Mouse (Mus musculus) CH12.LX (cell line): Measurements from ENCODE around the gene Gm45716. TPM values are rescaled to one million over a fixed set of nuclear protein-coding genes. Genes with fewer than 3 reads are reported as not detected.

ENCODE experiments used
- DNase-seq: peaks from one replicate; pipeline ENCODE4 v3.0.0-alpha.2; 2013; ENCODE audit errors: extremely low read depth
- H3K27ac ChIP-seq: 2 replicates; pipeline ENCODE4 v1.5.1; 2012; ENCODE audit warnings: low read depth, mild to moderate bottlenecking, control low read depth, moderate library complexity; ENCODE audit not compliant: insufficient read depth
- H3K27me3 ChIP-seq: replicated peaks from 2 replicates; pipeline ENCODE3; 2012; ENCODE audit warnings: inconsistent platforms
- H3K36me3 ChIP-seq, 2 experiments: replicated peaks in 1 of 2; 2 replicates each; pipeline versions ENCODE3 to v1.6.1; 2012; ENCODE audit warnings: inconsistent platforms in 1 of 2, low read length in 1 of 2, mild to moderate bottlenecking in 1 of 2, mixed read lengths in 1 of 2, moderate library complexity in 1 of 2; ENCODE audit not compliant: control insufficient read depth in 1 of 2, insufficient read depth in 1 of 2
- H3K4me1 ChIP-seq, 2 experiments: 2 replicates each; pipeline ENCODE4 v1.6.1; 2012; ENCODE audit warnings: inconsistent platforms in 1 of 2, moderate library complexity in 1 of 2; ENCODE audit not compliant: insufficient read depth in 2 of 2, control insufficient read depth in 1 of 2
- H3K4me2 ChIP-seq: 2 replicates; pipeline ENCODE4 v1.6.1; 2012; ENCODE audit warnings: low read depth, mild to moderate bottlenecking, control low read depth; ENCODE audit not compliant: poor library complexity, insufficient read depth, severe bottlenecking
- H3K4me3 ChIP-seq, 3 experiments: fragments of 150-350 bp in 1 of 3; sonication (generic) in 1 of 3; replicated peaks in 1 of 3; 2 replicates each; pipeline versions ENCODE3 to v1.5.1; 2011 to 2012; ENCODE audit warnings: low read depth in 2 of 3, low read length in 2 of 3, mild to moderate bottlenecking in 2 of 3, moderate library complexity in 2 of 3, control low read depth in 1 of 3, improper control_type of control experiment in 1 of 3, inconsistent platforms in 1 of 3, mixed read lengths in 1 of 3; ENCODE audit not compliant: poor library complexity in 1 of 3
- H3K79me2 ChIP-seq: replicated peaks from 2 replicates; pipeline ENCODE4 v1.6.1; 2012; ENCODE audit warnings: mild to moderate bottlenecking, moderate library complexity; ENCODE audit not compliant: control insufficient read depth, poor library complexity, insufficient read depth, severe bottlenecking; ENCODE audit errors: extremely low read depth
- H3K9ac ChIP-seq: 2 replicates; pipeline ENCODE4 v1.6.1; 2012; ENCODE audit warnings: low read depth, mild to moderate bottlenecking, control low read depth, moderate library complexity; ENCODE audit not compliant: insufficient read depth
- H3K9me3 ChIP-seq: replicated peaks from 2 replicates; pipeline ENCODE3; 2012; ENCODE audit warnings: low read length, inconsistent platforms, mixed read lengths
- BHLHE40 ChIP-seq: IDR thresholded peaks from 2 replicates; pipeline ENCODE4 v1.6.1; 2011; ENCODE audit warnings: mild to moderate bottlenecking, low read depth, low read length, improper control_type of control experiment
- CHD1 ChIP-seq: IDR thresholded peaks from 2 replicates; pipeline ENCODE4 v1.6.1; 2012; ENCODE audit warnings: low read depth, low read length, improper control_type of control experiment, inconsistent platforms
- CTCF ChIP-seq, 2 experiments: IDR thresholded peaks in 1 of 2; conservative IDR thresholded peaks in 1 of 2; 2 replicates each; pipeline ENCODE4 v1.5.1; 2011 to 2012; ENCODE audit warnings: low read depth in 2 of 2, low read length in 2 of 2, improper control_type of control experiment in 1 of 2, inconsistent platforms in 1 of 2, mild to moderate bottlenecking in 1 of 2, moderate library complexity in 1 of 2
- ETS1 ChIP-seq: conservative IDR thresholded peaks from 2 replicates; pipeline ENCODE4 v1.6.1; 2012; ENCODE audit warnings: low read depth, mild to moderate bottlenecking, inconsistent platforms, low read length, improper control_type of control experiment, moderate library complexity
- GABPA ChIP-seq: IDR thresholded peaks from 2 replicates; pipeline ENCODE4 v1.6.1; 2012; ENCODE audit warnings: low read depth, low read length, improper control_type of control experiment, inconsistent platforms; ENCODE audit not compliant: insufficient replicate concordance
- JUN ChIP-seq: IDR thresholded peaks from 2 replicates; pipeline ENCODE4 v1.6.1; 2011; ENCODE audit warnings: low read depth, mild to moderate bottlenecking, low read length, improper control_type of control experiment, moderate library complexity; ENCODE audit not compliant: insufficient read depth
- KAT2A ChIP-seq: IDR thresholded peaks from 2 replicates; pipeline ENCODE4 v1.6.1; 2012; ENCODE audit warnings: low read length, improper control_type of control experiment, inconsistent platforms; ENCODE audit not compliant: insufficient replicate concordance
- MAFK ChIP-seq: IDR thresholded peaks from 2 replicates; pipeline ENCODE4 v1.6.1; 2011; ENCODE audit warnings: low read length, improper control_type of control experiment; ENCODE audit not compliant: insufficient replicate concordance
- MAX ChIP-seq: IDR thresholded peaks from 2 replicates; pipeline ENCODE4 v1.6.1; 2011; ENCODE audit warnings: low read length, improper control_type of control experiment
- MXI1 ChIP-seq: IDR thresholded peaks from 2 replicates; pipeline ENCODE4 v1.6.1; 2011; ENCODE audit warnings: mild to moderate bottlenecking, low read depth, low read length, improper control_type of control experiment
- MYC ChIP-seq: IDR thresholded peaks from 2 replicates; pipeline ENCODE4 v1.6.1; 2011; ENCODE audit warnings: low read depth, mild to moderate bottlenecking, improper control_type of control experiment, low read length
- POLR2A ChIP-seq: IDR thresholded peaks from 2 replicates; pipeline ENCODE4 v1.6.1; 2011; ENCODE audit warnings: low read depth, mild to moderate bottlenecking, improper control_type of control experiment, low read length
- RCOR1 ChIP-seq: conservative IDR thresholded peaks from 2 replicates; pipeline ENCODE4 v1.6.1; 2012; ENCODE audit warnings: low read depth, mild to moderate bottlenecking, inconsistent platforms, low read length, improper control_type of control experiment
- SMC3 ChIP-seq: IDR thresholded peaks from 2 replicates; pipeline ENCODE4 v1.6.1; 2011; ENCODE audit warnings: low read depth, low read length, improper control_type of control experiment
- TBP ChIP-seq: conservative IDR thresholded peaks from 2 replicates; pipeline ENCODE4 v1.6.1; 2011; ENCODE audit warnings: low read depth, low read length, improper control_type of control experiment
- TCF12 ChIP-seq: IDR thresholded peaks from 2 replicates; pipeline ENCODE4 v1.6.1; 2014; ENCODE audit warnings: low read depth, mild to moderate bottlenecking, inconsistent platforms, low read length, improper control_type of control experiment
- UBTF ChIP-seq: IDR thresholded peaks from 2 replicates; pipeline ENCODE4 v1.6.1; 2012; ENCODE audit warnings: low read depth, mild to moderate bottlenecking, inconsistent platforms, low read length, improper control_type of control experiment, moderate library complexity
- USF2 ChIP-seq: conservative IDR thresholded peaks from 2 replicates; pipeline ENCODE4 v1.6.1; 2011; ENCODE audit warnings: low read depth, low read length, improper control_type of control experiment
- ZKSCAN1 ChIP-seq: IDR thresholded peaks from 2 replicates; pipeline ENCODE4 v1.6.1; 2012; ENCODE audit warnings: low read depth, inconsistent platforms, low read length, improper control_type of control experiment, borderline replicate concordance
- ZNF384 ChIP-seq: IDR thresholded peaks from 2 replicates; pipeline ENCODE4 v1.6.1; 2012; ENCODE audit warnings: low read depth, low read length, improper control_type of control experiment, inconsistent platforms
- dilution Hi-C: fragments of 300-500 bp; cut with MboI; formaldehyde crosslinking; loops from 2 replicates; pipeline ENCODE4 v1.14.3; 2020; ENCODE audit warnings: low sequenced_read_pairs; ENCODE audit not compliant: extremely low pct_unique_long_range_greater_than_20kb, extremely low pct_ligation_motif_present
- in situ Hi-C: fragments of 300-500 bp; cut with MboI; formaldehyde crosslinking; loops from 3 replicates; pipeline ENCODE4 v1.14.3; 2019; ENCODE audit warnings: low sequenced_read_pairs, low pct_ligation_motif_present, low pct_unique_long_range_greater_than_20kb, mixed read lengths
- polyA plus RNA-seq: library from polyadenylated mRNA; unstranded; fragments of >175 nt; gene quantifications from 2 replicates; pipeline ENCODE4 v1.2.1, GENCODE M21; 2012; ENCODE audit warnings: low read depth; ENCODE audit not compliant: insufficient read length
- total RNA-seq, 2 experiments: library from RNA; depleted of rRNA; stranded (reverse); fragments of 300-350 nt in 1 of 2; fragments of >200 nt in 1 of 2; gene quantifications; 2 replicates each; pipeline ENCODE4 v1.2.3; 2012 to 2014

Gm45716 gene
- total and polyA plus RNA-seq, 3 experiments: 3.0 to 15.9 (median 9.9) TPM

DNA sequence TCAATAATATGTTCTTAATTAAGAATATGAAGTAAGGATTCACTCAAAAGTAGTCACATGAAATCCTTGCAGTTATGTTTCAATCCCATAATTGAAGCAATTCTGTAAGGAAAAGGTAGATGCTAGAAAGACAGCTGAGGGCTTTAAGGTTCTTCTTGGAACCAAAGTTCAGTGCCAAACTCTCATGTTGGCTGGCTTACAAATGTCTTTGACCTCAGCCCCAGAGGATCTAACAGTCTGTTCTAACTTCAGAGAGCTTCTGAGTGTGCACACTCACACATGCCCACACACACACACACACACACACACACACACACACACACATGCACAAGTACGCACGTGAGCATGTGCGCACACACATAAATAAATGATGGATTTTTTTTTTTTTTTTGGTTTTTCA lies 2.7 kb downstream of the Gm45716 start:
- in situ Hi-C loops: loop anchor here (5.0 kb wide), 1 partner anchor 427 kb away; no protein-coding TSS in a partner anchor

DNA sequence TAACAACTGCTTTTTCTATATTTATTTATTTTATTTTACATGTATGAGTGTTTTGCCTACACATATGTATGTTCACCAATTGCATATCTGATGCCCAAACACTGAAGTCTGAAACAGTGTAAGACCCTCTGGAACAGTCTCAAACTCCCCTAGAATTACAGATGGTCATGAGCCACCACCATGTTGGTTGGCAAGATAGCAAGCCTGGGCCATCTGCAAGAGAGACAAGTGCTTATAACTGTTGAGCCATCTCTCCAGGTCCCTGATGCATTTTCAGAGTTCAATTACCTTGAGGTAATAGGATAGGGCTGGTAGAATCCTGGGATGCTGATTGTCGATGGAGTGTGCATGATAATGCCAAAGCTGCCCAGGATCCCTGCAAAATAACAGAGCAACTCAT lies 7.5 kb downstream of the Gm45716 start:
- Histone ChIP-seq H3K4me1 (no peaks in the 10 kb centered on the region), H3K9me3 (peaks cover 2% of the 10 kb centered on the region), H3K27me3 (no peaks in the 10 kb centered on the region), H3K4me3 (no peak overlapping the region), H3K36me3 (no peaks in the 10 kb centered on the region), H3K9ac (no peak overlapping the region), H3K27ac (no peak overlapping the region), H3K79me2 (no peaks in the 10 kb centered on the region), H3K4me2 (no peak overlapping the region)
- in situ Hi-C loops: loop anchor here (5.0 kb wide), 1 partner anchor 422 kb away; no protein-coding TSS in a partner anchor
- dilution Hi-C loops: no loop called here
- no peak for DNase-seq
- TF ChIP-seq CTCF (conservative IDR thresholded peaks at IDR 0.05 in 1 of 2, IDR thresholded peaks at IDR 0.05 in 1 of 2; ENCODE audit: low read depth in 2 of 2, low read length in 2 of 2) (no peak), TCF12 (no peak), ETS1 (no peak), MYC (no peak), JUN (no peak), UBTF (no peak), MXI1 (no peak), KAT2A (no peak), ZNF384 (no peak), GABPA (no peak), MAX (no peak), USF2 (no peak), SMC3 (no peak), MAFK (no peak)

More for the DNA sequence above, 2.7 kb downstream of the Gm45716 start:
- no peak overlapping the region for H3K9ac ChIP-seq
- no peaks in the 10 kb centered on the region for H3K27me3 ChIP-seq
- no peak overlapping the region for H3K4me2 ChIP-seq
- H3K36me3 ChIP-seq: no peaks in the 10 kb centered on the region
- H3K4me3 ChIP-seq: no peak overlapping the region
- H3K27ac ChIP-seq: no peak overlapping the region
- no peak for DNase-seq
- H3K79me2 ChIP-seq: no peaks in the 10 kb centered on the region
- TF ChIP-seq ZNF384 (no peak), BHLHE40 (no peak), ZKSCAN1 (no peak), UBTF (no peak), RCOR1 (no peak), CHD1 (no peak), TBP (no peak), USF2 (no peak), POLR2A (no peak)
- no peaks in the 10 kb centered on the region for H3K4me1 ChIP-seq
- H3K9me3 ChIP-seq: peaks cover 2% of the 10 kb centered on the region
- dilution Hi-C loops: no loop called here
